Mouse (Mus musculus) heart, adult 2 months (tissue): Measurements from ENCODE around the gene Irf4. TPM values are rescaled to one million over a fixed set of nuclear protein-coding genes. Genes with fewer than 3 reads are reported as not detected.

Source experiments
- DNase-seq, 2 experiments: peaks; one replicate each; pipeline ENCODE4 v3.0.0; 2021
- H3K27ac ChIP-seq: fragments of 200-600 bp; 2 replicates; pipeline ENCODE4 v1.8.1; 2022
- H3K27me3 ChIP-seq: fragments of 200-500 bp; 2 replicates; pipeline ENCODE4 v1.6.1; 2012; ENCODE audit warnings: mild to moderate bottlenecking, low read length, inconsistent platforms, mixed read lengths; ENCODE audit not compliant: control insufficient read depth, insufficient read depth
- H3K36me3 ChIP-seq: fragments of 200-500 bp; 2 replicates; pipeline ENCODE4 v1.6.1; 2012; ENCODE audit warnings: low read length, inconsistent platforms; ENCODE audit not compliant: control insufficient read depth, insufficient read depth
- H3K4me1 ChIP-seq: fragments of 200-500 bp; 2 replicates; pipeline ENCODE4 v1.6.1; 2011; ENCODE audit warnings: low read length; ENCODE audit not compliant: control insufficient read depth, insufficient read depth
- H3K4me3 ChIP-seq: fragments of 200-600 bp; 2 replicates; pipeline ENCODE4 v1.8.1; 2022
- H3K79me2 ChIP-seq: fragments of 200-500 bp; replicated peaks from 2 replicates; pipeline ENCODE4 v1.6.1; 2012; ENCODE audit warnings: mild to moderate bottlenecking, inconsistent platforms, low read length, moderate library complexity, mixed read lengths; ENCODE audit not compliant: control insufficient read depth, insufficient read depth
- H3K9ac ChIP-seq: fragments of 200-500 bp; 2 replicates; pipeline ENCODE4 v1.6.1; 2012; ENCODE audit warnings: low read depth, mild to moderate bottlenecking, control low read depth, inconsistent platforms, low read length, mixed read lengths
- CTCF ChIP-seq: fragments of 200-600 bp; IDR thresholded peaks from 2 replicates; pipeline ENCODE4 v1.8.1; 2022; ENCODE audit warnings: antibody characterized with exemption, mild to moderate bottlenecking, moderate library complexity
- EP300 ChIP-seq: fragments of 200-500 bp; IDR thresholded peaks from 2 replicates; pipeline ENCODE4 v1.6.1; 2011; ENCODE audit warnings: low read depth, low read length, control low read depth; ENCODE audit not compliant: insufficient read depth
- POLR2A ChIP-seq: fragments of 200-500 bp; IDR thresholded peaks from 2 replicates; pipeline ENCODE4 v1.6.1; 2011; ENCODE audit warnings: mild to moderate bottlenecking, low read depth, low read length, control low read depth; ENCODE audit not compliant: insufficient read depth
- WGBS: fragments of 180-500 bp; shearing (Covaris S2); methylation state at CpG from one replicate; pipeline ENCODE4 v1.1.7; 2018; 5-methylcytosine and 5-hydroxymethylcytosine counted together
- intact Hi-C: fragments of 180-260 bp; cut with DNase I; formaldehyde crosslinking; loops from one replicate; pipeline ENCODE4 v1.15.1; 2025
- polyA plus RNA-seq: library from polyadenylated mRNA; depleted of rRNA; stranded (reverse); fragments of >200 nt; gene quantifications from 2 replicates; pipeline ENCODE4 v1.2.3, GENCODE M21; 2012
- total RNA-seq, 2 experiments: library from RNA; stranded (reverse); gene quantifications; 2 replicates each; pipeline ENCODE4 v1.2.3; 2021

Gene Irf4
- total and polyA plus RNA-seq, 3 experiments, result 0.92 to 2.1 (median 1.3) TPM

DNA sequence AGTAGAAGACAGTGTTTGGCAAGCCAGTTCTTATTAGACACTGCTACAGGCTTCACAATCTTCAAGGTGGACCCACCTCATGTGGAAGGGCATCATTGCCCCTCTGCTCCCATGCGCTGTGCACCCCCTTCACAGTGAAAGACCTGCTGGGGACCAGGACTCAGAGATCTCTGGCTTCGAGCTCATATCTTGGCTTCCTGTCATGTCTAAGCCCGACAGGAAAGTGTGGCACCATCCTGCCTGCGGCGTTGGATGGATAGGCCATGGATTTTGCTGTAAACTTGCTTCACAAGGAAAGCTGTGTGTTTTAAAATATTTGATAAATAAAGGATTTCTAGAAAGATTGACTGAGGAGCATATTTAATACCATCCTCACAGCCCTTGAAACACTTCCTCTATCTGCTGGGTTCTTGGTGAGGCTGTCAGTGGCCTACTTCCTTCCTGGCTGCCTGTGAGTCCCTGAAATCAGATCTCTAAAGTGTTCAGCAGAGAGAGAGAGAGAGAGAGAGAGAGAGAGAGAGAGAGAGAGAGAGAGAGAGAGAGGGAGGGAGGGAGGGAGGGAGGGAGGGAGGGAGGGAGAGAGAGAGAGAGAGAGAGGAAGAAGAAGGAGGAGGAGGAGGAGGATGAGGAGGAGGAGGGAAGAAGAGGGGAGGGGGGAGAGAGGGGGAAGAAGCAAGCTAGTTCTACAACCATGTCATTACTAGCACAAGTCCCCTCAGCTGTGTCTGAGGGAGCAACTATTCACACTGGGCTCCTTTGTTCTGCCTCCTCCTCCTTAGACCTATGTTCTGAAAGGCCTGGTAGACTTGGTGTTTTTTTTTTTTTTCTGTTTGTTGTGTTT, 17.8 kb downstream of the Irf4 start:
- Histone ChIP-seq H3K4me3 (no peak overlapping the region), H3K4me1 (peaks cover 2% of the 10 kb centered on the region; the same call in 1 of the 2 replicates), H3K9ac (no peak overlapping the region), H3K27ac (no peak overlapping the region), H3K36me3 (no peaks in the 10 kb centered on the region; the same call in 1 of the 2 replicates), H3K27me3 (no peaks in the 10 kb centered on the region), H3K79me2 (no peaks in the 10 kb centered on the region)
- no peak for DNase-seq
- intact Hi-C loops, result no loop called here
- 72% methylated on average over 5 of the region's 5 CpGs for WGBS
- no peak for TF ChIP-seq POLR2A
- no peak for TF ChIP-seq EP300
- no peak for TF ChIP-seq CTCF

DNA sequence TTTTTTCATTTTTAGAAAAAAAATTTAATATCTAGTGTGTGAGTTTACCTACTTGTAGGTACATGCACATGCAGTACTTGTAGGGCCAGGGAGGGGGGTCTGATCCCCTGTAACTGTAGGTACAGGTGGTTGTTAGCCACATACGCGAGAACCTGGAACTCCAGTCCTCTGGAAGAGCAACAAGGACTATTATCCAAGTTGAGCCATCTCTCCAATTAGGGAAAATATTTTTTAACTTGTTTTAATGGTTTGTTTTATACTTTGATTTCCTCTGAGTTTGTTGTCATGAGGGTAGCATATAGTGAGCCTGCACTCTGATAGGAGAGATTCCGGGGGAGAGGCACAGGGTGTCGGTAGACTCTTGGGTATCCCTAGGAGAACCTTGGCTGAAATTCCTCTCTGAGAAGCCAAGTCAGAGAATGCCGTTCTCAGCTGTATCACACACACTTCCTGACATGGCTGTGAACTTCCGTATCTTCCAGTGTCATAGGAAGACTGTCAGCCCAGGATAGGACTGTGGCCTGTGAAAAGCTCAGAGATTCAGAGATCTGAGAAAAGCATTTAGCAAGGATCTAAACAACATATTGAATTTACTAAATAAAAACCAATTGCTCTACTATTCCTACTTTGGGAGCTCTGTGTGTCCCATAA, 18.6 kb downstream of the Irf4 start:
- DNase-seq, result no peak
- TF ChIP-seq EP300 (no peak), CTCF (peak; percentile 10; the same call in 1 of the 2 replicates)
- H3K27ac ChIP-seq, result peak overlapping the region; percentile 20; the same call in 1 of the 2 replicates

DNA sequence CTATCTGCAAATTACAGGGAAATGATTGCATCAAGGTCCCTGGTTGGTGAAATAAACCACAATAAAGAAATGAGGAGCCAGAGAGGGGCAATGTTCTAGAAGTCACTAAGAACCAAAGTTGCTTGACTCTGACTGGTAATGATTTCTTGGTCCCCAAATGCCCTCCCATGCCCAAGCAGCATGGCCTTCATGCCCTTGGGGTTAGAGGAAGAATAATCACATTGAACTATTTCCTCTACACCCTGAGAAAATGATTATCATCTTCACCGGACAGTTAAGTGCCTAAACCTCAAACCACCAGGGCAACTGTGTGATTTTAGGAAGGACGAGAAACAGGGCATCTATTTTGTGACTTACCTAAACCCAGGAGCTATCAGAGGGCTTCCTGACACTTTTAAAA, 27.0 kb downstream of the Irf4 start:
- Histone ChIP-seq H3K4me1 (no peaks in the 10 kb centered on the region), H3K9ac (no peak overlapping the region), H3K27ac (no peak overlapping the region), H3K27me3 (no peaks in the 10 kb centered on the region), H3K4me3 (no peak overlapping the region), H3K36me3 (no peaks in the 10 kb centered on the region), H3K79me2 (no peaks in the 10 kb centered on the region)
- intact Hi-C loops, result no loop called here
- DNase-seq, result no peak
- TF ChIP-seq EP300 (no peak), POLR2A (no peak), CTCF (no peak)
- 68% methylated on average over 2 of the region's 2 CpGs for WGBS

More for the DNA sequence above, 18.6 kb downstream of the Irf4 start:
- no peaks in the 10 kb centered on the region; the same call in 1 of the 2 replicates for H3K36me3 ChIP-seq
- H3K4me3 ChIP-seq, result no peak overlapping the region
- no peaks in the 10 kb centered on the region for H3K79me2 ChIP-seq
- intact Hi-C loops, result no loop called here
- 40% methylated on average over 6 of the region's 6 CpGs for WGBS
- no peaks in the 10 kb centered on the region for H3K27me3 ChIP-seq
- peaks cover 2% of the 10 kb centered on the region; the same call in 1 of the 2 replicates for H3K4me1 ChIP-seq
- no peak overlapping the region for H3K9ac ChIP-seq

DNA sequence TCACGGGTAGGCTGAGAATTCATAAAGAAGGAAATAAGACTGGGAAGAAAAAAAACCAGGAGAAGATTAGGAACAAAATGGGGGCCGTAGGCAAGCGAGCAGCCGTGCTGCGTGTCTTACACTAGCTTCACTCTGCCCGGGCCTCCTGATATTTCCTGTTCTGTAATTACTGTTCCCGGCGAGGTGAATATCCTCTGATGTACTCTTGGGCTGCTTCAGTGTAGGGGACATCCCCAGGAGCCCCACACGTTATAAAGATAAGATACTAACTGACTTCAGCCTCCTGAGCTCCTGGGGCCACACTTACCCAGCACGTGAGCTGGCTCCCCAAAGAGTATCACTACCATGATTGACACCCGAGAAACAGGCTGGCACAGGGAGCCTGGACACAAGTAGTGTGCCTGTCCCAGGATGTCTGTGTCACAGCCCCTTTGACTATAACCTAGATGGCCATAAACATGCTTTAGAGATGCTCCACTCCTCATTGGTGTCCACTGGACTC, 28.7 kb downstream of the Irf4 start:
- Histone ChIP-seq H3K27me3 (no peaks in the 10 kb centered on the region), H3K4me1 (no peaks in the 10 kb centered on the region), H3K36me3 (no peaks in the 10 kb centered on the region), H3K9ac (no peak overlapping the region), H3K4me3 (no peak overlapping the region), H3K79me2 (no peaks in the 10 kb centered on the region), H3K27ac (no peak overlapping the region)
- no peak for TF ChIP-seq POLR2A
- TF ChIP-seq CTCF, result no peak
- TF ChIP-seq EP300, result no peak
- WGBS, result 36% methylated on average over 11 of the region's 11 CpGs
- DNase-seq, result peak in 1 of 2 experiments; percentile 5
- intact Hi-C loops, result no loop called here

DNA sequence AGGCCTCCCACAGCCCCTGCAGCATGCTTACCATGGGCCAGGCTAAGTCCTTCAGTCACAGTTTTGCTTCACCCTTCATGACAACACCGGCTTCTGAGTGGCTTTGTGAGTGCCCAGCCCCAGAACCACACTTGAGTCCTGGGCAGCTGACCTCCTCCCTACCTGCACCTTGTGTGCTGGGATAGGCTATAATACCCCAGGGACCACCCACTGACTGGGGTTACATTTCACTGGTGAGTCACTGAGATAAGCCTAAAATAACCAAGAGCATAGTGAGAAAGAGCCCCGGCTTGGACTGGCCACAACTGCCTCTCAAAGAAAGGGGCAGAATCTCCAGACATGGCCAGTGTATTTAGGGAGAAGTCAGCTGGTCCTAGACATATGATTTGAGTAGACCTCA, 32.9 kb downstream of the Irf4 start:
- Histone ChIP-seq H3K4me1 (peaks cover 12% of the 10 kb centered on the region), H3K79me2 (no peaks in the 10 kb centered on the region), H3K9ac (no peak overlapping the region), H3K27ac (no peak overlapping the region), H3K36me3 (no peaks in the 10 kb centered on the region), H3K27me3 (no peaks in the 10 kb centered on the region), H3K4me3 (no peak overlapping the region)
- DNase-seq, result peak in 1 of 2 experiments; percentile 9
- TF ChIP-seq CTCF (no peak), POLR2A (no peak), EP300 (no peak)
- intact Hi-C loops, result no loop called here
- WGBS, result 30% methylated on average over 2 of the region's 2 CpGs
